In genomic region chr13:6659314-6659713, GRCm38 (mm10) we compare ENCODE assay signal across 13 mouse cellular contexts. TPM values are rescaled to one million over a fixed set of nuclear protein-coding genes. Genes with fewer than 3 reads are reported as not detected.
DNase-seq lines count a peak whose midpoint lies in the region; ATAC-seq lines count a peak whose summit lies in the region.
"Had no signal": no experiment of that assay in that cellular context is flagged by ENCODE, and none has a peak within 500 bp of the region (broad histone marks: within the 10 kb centered on the region; RNA-seq: fewer than 3 reads in every experiment).

No protein-coding gene starts in this region.

- no peak overlapping the region for H3K4me2 ChIP-seq in hindbrain, embryonic 13.5 days
- H3K4me2 ChIP-seq in hindbrain, embryonic 12.5 days (replicated peaks): no peak overlapping the region
- H3K4me2 ChIP-seq: heart, embryonic 13.5 days; neural tube, embryonic 12.5 days had no signal

- no peak overlapping the region for H3K4me3 ChIP-seq in hindbrain, embryonic 13.5 days
- no peak overlapping the region for H3K4me3 ChIP-seq in hindbrain, embryonic 12.5 days
- H3K4me3 ChIP-seq: heart, embryonic 13.5 days; neural tube, embryonic 12.5 days had no signal

- H3K27me3 ChIP-seq in hindbrain, embryonic 13.5 days: no peaks in the 10 kb centered on the region
- no peaks in the 10 kb centered on the region for H3K27me3 ChIP-seq in hindbrain, embryonic 12.5 days
- H3K27me3 ChIP-seq: heart, embryonic 13.5 days; neural tube, embryonic 12.5 days had no signal

- no peaks in the 10 kb centered on the region for H3K4me1 ChIP-seq in hindbrain, embryonic 13.5 days (replicated peaks)
- no peaks in the 10 kb centered on the region for H3K4me1 ChIP-seq in hindbrain, embryonic 12.5 days
- H3K4me1 ChIP-seq: neural tube, embryonic 12.5 days had no signal

- no peak overlapping the region for H3K27ac ChIP-seq in hindbrain, embryonic 13.5 days
- no peak overlapping the region for H3K27ac ChIP-seq in hindbrain, embryonic 12.5 days
- H3K27ac ChIP-seq: heart, embryonic 13.5 days; liver, embryonic 14.5 days; neural tube, embryonic 12.5 days had no signal

- H3K9me3 ChIP-seq in hindbrain, embryonic 13.5 days: no peaks in the 10 kb centered on the region
- no peaks in the 10 kb centered on the region for H3K9me3 ChIP-seq in hindbrain, embryonic 12.5 days (replicated peaks)
- H3K9me3 ChIP-seq: heart, embryonic 13.5 days; neural tube, embryonic 12.5 days had no signal

- DNase-seq in cerebellum, postnatal 10 days: peak; percentile 20 to 37
- no peak for DNase-seq in cerebellum, postnatal 14 days
- DNase-seq in urinary bladder, postnatal 14 days (ENCODE audit: low spot score): peak; percentile 33
- no peak for DNase-seq in urinary bladder, adult 2 months (ENCODE audit: low spot score)
- DNase-seq in layer of hippocampus, postnatal 36 days: peak; percentile 57 to 65
- peak; percentile 87 for DNase-seq in telencephalon, adult 2 months (ENCODE audit: low read depth, low spot score)
- DNase-seq: kidney, postnatal 4 days had no signal

- 86% methylated on average over 6 of the region's 6 CpGs for WGBS in hindbrain, embryonic 13.5 days
- whole genome bisulfite sequencing in hindbrain, embryonic 12.5 days: 87% methylated on average over 6 of the region's 6 CpGs

- no peaks in the 10 kb centered on the region for H3K36me3 ChIP-seq in hindbrain, embryonic 13.5 days
- H3K36me3 ChIP-seq in hindbrain, embryonic 12.5 days: no peaks in the 10 kb centered on the region
- H3K36me3 ChIP-seq: heart, embryonic 13.5 days; neural tube, embryonic 12.5 days had no signal

- no peak overlapping the region for H3K9ac ChIP-seq in hindbrain, embryonic 13.5 days
- H3K9ac ChIP-seq in hindbrain, embryonic 12.5 days: no peak overlapping the region
- H3K9ac ChIP-seq: heart, embryonic 13.5 days; liver, embryonic 14.5 days; neural tube, embryonic 12.5 days had no signal

- ATAC-seq in hindbrain, embryonic 13.5 days (ENCODE audit: low FRiP score): no peak
- ATAC-seq in hindbrain, embryonic 12.5 days (ENCODE audit: low FRiP score): no peak
- ATAC-seq: forebrain, embryonic 14.5 days had no signal

RNA-seq across cellular contexts. Expression of gene Pfkp, which starts 10.7 kb away (rescaled TPM):
- 135 and 192 TPM in 2 replicates for polyA plus RNA-seq in urinary bladder, adult 2 months (2012; rRNA removed)
- total RNA-seq in layer of hippocampus, postnatal 36 days (2021): 100 to 1,000 TPM; 199 to 210 TPM
- 213 and 231 TPM in 2 replicates for polyA plus RNA-seq in hindbrain, embryonic 13.5 days (2015; fragmentation: Nextera tagmentation; extraction: Ambion mirVana)
- polyA plus RNA-seq in hindbrain, embryonic 12.5 days (2016; fragmentation: Nextera tagmentation; extraction: Ambion mirVana): 84.9 and 91.5 TPM in 2 replicates

Comparison
In these comparisons a context has a peak if more than half of its experiments do, and no peak if none do; other contexts are left out.
1. DNase-seq: peak in cerebellum, postnatal 10 days (2 of 2), urinary bladder, postnatal 14 days (single experiment), layer of hippocampus, postnatal 36 days (2 of 2) and telencephalon, adult 2 months (single experiment); none in cerebellum, postnatal 14 days (0 of 2) and urinary bladder, adult 2 months (single experiment).